Mouse (Mus musculus) right cerebral cortex, postnatal 25 days (tissue): ENCODE measurements around the gene C77080.

Experiments used
- DNase-seq: peaks from one replicate; pipeline ENCODE4 v3.0.0; 2022

The C77080 gene

DNA sequence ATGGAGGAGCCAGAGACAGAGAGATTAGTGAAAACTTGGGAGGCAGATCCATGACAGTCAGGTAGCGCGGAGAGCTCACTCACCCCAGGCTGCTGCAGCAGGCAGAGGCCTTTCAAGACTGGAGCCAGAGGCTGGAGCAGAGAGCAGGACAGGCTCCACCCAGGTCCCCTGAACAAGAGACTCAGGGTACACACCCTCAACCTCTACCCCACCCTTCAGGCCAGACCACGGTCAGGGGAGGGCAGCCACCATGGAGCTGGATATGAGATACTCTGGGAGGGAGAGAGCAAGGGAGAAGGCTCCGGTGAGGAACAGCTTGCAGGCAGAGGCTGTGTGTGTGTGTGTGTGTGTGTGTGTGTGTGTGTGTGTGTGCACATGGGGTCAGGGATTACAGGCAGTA is 5.0 kb upstream of the C77080 start:
- DNase-seq: no peak

DNA sequence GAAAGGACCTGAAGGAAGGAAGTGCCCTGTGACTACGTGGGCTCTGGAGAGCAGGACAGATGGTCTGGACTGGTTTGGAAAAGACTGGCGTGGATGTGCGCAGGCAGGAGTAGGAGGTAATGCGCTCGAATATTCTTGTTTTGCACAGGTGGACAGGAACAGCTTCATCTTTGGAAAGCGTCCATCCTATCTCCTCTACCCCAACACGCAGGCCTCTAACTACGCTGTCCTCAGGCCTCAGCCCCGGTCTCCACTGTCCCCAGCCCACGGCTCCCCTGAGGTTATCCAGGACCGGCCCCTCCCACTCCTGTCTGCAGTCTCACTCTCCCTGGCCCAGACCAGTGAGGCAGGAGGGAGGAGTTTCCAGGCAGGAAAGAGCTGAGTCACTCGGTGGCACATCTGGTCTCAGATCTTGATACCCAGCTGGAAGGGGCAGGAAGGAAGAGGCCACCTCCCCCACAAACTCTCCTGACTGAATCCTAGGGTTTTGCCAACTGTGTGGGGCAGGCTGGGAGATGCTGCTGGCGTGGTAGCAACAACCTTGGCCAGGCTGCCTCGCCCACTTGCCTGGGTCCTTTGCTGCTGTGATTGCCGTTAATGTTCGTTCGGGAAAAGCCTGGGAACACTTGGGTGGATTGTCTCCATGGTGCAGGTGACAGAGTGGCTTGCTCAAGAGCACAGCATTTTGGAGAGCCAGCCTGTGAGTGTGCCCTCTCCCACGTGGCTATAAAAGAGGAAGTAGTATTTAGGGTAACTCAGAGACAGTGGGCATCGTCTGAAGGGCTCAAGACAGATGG is 2.2 kb upstream of the C77080 start:
- DNase-seq: peak; percentile 64

DNA sequence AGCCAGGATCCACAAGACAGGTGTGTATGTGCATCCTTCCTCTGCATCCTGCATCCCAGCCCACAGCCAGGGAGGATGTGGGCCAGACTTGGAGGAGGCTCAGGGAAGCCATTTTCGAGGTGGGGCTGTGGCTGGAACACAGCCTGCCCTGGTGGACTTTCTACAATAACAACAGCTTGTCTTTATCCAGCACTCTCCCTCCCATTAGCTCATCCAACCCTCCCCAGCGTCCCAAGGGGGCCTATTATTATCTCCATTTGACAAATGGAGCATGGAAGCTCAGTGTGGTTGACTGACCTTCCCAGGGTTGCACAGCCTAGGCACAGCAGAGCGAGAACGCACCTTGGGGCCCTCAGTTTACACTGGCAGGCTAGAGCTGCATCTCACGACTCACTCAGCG is 526 bp downstream of the C77080 start:
- no peak for DNase-seq

DNA sequence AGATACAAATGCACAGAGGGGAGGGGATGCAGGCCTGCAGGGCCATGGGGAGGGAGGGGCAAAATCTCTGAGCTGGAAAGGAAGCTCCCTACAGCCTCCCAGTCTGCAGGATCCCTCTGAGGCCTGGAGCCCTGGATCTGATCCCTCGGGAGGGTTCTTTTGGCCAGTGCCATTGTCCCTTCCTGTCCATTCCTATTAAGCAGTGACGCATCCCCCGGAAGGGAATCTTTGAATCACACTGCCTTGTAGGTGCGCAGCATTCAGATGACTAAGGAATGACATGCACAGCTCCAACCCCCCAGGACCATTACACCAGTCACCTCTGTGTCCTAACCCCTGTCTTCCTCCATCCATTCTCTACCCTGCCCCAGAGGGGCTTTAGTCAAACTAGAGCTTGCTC is 2.1 kb downstream of the C77080 start:
- no peak for DNase-seq

DNA sequence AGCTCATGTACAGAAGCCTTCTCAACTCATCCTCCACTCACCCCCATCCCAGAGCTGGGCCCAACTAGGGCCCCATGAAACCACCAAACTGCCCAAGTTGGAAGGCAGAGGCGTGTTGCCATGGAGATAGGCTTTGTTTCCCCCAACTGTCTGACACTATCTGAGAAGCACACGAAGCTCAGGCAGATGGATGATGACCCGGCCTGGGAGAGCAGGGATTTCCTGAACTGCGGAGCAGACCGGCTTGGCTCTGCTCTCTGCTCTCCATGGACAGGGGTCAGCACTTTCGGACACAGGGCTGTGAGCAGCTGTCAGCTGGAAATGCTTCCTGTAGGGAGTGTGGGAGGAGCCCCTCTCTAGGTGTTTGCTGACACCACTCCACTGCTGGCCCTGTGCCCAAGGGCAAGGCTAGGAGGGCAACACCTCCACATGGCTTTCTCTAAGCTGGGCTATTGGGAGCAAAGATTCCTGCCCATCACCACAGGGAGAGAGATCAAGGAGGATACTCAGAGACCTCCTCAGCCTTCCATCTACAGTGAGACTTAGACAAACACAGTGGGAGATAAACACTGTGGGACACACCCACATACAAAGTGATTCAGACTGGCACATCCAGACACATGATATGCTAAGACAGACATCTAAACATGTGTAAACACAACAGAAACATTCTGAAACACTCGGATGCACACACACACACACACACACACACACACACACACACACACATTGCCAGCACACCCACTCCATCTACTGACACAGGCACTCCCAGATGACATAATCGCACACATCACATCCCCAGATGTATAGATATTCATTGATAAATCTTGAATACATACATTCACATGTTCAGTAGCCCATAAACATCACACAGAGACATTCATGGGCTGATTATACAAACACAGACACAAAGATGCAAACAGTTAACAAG is 4.5 kb downstream of the C77080 start:
- no peak for DNase-seq

DNA sequence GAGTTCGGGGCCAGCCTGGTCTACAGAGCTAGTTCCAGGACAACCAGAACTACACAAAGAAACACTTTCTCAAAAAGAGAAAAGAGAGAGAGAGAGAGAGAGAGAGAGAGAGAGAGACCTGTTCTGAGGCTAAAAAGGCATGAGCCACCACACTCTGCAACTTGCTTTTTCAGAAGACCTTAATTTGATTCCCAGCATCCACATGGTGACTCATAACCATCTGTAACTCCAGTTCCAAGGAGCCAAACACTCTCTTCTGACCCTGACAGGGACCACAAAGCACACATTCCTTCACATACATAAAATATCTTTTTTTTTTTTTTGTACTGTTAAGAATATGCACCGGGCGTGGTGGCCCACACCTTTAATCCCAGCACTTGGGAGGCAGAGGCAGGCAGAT is 6.6 kb downstream of the C77080 start:
- DNase-seq: no peak

DNA sequence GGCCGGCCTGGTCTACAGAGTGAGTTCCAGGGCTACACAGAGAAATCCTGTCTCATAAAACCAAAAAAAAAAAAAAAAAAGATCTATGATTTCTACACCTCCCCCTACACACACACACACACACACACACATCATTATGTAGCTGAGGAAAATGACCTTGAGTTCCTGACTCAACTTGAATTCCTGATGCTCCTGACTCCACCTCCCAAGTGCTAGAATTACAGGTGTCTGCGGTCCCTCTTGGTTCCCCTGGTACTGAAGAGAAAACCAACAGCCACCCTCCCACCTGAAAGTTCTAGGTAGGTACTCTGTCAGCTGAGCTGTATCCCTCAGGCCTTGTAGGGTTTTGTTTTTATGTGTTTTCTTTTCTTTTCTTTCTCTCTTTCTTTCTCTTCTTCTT is 8.7 kb downstream of the C77080 start:
- no peak for DNase-seq

DNA sequence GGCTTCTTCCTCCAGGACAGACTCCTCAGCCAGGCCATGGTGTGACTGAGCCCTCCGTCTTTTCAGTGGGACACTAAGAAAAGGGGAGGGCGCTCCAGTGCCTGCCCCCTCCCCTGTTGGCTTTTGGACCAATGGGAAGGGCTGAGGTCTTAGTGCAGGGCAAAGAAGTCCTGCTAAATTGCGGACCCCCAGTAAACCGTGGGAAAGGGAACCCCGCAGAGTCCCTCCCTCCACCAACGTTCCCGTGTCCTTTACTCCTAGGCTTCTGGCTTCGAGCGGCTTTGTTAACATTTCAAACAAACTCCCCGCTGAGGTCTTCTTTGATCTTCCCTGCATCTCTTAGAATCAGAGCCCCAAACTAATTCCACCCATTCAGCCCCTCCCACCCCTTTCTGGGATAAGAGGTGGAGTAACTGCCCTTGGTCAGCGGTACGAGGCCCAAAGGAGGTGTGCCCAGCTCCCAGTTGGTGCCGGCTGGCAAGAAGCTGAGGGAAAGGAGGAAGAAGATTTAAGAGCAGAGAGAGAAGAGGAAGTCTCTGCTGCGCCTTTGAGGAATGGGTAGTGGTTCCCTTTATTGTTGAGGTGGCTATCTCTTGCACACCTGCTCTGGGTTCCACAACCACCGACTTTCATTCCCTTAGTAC is 9.6 kb downstream of the C77080 start:
- DNase-seq: no peak

DNA sequence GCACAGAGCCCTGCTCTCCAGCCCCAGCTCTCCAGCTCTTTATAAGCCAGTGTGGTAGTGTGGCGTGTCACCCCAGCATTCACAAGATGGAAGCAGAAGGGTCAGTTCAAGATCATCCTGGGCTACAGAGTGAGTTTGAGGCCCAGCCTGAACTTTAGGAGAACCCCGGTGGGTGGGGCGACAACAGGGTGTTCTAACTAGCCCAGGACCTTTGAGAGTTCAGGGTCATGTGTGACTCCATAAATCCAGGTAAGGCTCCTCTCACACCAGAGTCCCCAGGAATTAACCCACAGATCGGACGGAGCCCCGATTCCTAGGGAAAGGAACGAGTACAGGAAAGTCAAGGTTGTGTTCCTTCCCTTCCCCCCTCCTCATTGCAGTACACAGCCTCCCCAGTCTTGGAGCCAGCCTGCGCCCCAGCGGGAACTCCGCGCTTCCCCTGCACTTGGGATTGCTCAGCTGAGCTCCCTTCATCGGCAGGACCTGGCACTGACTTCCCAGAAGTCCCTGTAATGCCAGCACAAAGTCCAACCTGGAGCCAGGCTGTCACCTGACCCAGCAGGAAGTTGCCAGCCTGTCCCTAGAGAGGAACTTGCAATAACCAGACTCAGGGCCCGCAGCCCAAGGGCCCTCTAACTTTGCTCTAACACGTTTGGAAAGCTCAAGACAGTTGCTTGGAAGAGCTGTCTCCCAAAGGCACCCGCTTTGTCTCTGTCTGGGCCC is 10.3 kb downstream of the C77080 start:
- DNase-seq: no peak

DNA sequence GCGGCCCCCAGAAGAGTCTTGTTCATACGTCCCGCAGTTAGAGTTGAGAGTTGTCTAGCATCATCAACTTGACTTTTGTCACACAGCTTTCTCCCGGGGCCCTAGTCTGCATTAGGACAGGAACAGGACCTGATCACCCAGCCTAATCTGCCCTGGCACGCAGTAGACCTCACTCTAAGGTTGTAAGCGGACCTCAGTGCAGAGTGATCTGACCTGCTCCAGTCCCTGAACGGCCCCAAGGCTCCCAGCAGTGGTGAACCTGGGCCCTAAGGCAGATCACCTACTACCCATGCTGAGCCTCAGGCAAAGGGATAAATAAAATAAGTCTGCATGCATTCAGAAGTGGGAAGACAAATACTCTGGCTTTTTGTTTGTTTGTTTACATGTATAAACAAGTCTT is 11.9 kb downstream of the C77080 start:
- DNase-seq: no peak

DNA sequence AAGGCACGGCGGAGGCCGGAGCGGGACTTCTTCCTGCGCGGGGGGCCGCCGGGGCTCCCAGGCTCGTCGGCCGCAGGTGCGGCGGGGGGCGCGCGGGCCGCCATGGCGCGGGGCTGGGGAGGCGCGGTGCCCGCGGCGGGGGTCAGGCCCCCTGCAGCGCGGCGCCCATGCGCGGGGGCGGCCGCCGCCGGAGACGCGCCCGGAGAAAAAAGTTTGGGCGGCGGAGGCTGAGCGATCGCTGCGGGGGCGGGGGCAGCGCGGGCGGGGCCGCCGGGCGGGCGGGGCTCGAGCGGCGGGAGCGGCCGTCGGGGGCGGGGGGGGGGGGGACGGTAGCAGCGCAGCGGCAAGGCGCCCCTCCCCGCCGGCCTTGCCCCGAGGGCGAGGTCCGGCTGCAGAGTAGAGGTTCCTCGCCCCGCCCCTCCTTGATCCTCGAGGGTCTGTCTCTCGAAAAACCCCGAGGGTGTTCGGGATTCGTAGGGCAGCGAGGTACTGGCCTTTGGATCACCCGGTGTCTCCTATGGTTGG is 12.9 kb downstream of the C77080 start:
- no peak for DNase-seq

DNA sequence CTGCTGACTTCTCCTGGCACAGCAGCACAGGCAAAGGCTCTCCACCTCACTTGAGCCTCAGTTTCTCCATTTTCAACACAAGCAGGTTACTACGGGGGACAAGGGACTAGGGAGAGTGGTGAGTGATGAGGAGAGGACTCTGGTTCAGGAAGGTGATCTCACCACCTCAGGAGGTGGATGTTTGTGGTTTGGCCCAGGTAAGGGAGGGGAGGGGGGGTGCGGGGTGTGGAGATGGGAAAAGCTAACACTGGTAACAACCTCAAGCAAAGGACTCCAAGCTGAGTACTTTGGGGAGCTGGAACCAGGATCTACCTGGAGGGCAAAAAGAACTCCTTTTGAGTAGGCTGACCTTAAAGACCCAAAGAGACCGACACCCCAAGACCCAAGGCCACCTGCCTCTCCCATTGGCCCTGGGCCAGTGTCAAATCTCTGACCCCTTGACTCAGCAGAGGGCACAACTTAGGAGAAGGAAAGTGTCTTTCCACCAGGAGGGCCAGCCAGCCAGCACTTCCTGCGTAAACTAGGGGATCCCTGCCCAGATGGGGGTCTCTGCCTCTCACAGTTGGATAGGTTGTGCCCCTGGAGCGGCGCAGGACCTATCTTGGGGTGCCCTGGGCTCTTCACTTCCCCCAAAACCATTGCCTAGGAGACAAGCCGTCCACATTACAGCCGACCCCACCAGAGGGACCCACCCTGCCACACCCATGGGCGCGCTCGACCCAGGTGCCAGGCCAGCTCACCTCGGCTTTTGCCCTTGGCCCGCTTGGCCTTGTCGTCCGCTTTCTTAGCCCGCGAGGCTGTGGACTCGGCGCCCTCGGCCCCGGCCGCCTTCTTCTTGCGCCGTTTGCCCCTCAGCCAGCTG is 13.6 kb downstream of the C77080 start:
- no peak for DNase-seq

DNA sequence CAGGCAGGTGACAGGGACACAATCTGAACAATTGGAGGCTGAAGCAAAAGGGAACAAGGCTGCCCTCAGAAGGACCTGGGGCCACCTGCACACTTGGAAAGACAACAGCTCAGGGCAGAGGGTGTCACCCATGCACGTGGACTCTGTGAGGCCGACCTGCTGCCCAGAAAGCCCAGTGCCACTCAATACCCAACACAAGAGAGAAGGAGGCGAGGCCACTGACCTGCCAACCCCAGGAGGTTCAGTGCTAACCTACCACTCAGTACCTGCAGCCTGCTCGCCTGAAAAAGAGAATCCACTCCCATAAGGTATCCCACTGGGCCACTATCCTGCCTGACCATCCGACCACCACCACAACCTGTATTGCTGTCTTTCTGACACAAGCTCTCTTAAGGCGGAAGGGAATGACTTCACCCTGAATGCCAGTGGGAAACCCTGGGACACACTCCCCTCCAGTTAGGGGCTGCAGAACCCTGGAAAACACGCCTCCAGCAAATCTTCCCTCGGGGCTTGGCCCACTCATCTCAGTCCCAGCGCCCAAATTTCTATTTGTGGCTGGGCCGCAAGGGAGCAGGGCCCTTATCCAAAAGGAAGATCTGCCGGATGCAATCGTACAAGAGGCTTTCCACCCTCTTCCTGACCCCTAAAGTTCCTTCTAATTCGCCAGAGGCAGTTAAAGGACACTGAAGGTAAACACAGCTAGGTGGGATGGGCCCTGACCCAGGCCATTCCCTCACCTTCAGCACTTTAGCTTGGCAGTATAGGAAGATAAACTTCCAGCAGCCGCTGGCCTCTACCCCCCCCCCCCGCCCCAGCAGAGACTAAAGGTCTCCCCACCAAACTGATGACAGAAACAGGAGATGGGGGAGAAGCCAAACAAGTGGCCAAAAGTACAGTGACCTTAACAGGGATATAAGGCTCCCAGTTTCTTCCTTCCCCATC is 14.6 kb downstream of the C77080 start:
- no peak for DNase-seq

DNA sequence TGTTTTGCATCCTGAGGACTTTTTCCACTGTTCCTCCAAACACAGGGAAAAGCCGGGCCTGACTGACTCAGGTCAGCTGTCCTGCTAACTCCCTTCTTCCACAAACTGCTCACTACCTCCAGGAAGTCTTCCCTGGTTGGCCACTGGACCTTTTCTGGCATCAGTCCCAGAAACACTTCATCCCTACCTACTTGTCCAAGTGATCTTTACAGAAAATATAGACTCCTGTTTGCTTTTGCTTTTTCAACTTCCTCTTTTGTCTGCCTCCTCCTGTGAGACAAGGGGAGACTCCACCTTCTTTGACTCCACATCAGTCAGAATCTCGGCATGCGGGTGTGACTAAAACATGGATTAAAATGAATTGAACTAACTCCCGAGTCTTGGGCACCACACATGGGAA is 16.4 kb downstream of the C77080 start:
- DNase-seq: no peak

DNA sequence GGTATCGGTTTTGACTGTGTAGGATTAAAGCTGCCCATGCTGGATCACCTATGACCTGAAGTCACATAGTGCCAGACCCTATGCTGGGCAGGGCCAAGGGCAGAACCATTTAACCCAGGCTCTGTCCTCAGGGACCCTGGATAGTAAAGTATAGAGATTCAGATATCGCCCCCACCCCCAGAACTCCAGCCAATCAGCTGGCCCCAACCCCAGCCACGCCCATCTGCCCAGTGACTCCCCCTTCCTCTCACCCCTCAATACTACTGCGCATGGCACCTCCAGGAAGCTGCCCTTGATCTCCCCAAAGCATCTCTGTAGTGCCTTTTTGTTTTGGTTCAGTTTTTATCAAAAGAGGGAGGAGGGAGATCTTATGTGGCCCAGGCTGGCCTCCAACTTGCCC is 18.4 kb downstream of the C77080 start:
- no peak for DNase-seq

DNA sequence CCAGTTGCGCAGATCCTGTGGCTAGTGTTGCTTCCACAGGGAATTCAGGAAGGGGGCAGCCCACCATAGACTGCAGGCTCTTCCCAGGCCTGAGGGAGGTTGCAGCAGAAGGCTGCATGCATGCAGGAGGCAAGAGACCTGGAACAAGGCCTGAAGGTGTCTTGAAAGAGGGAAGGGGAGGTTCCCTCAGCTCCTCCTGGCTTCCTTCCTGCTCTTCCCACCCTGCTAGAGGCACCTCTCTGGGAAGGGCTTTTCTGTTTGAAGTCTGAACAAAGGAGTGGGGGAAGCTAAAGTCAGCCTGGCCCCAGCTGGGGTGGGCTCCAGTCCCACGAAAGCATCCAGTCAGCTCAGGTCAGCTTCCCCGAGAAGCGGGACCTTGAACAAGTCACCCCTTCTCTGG is 18.9 kb downstream of the C77080 start:
- no peak for DNase-seq

DNA sequence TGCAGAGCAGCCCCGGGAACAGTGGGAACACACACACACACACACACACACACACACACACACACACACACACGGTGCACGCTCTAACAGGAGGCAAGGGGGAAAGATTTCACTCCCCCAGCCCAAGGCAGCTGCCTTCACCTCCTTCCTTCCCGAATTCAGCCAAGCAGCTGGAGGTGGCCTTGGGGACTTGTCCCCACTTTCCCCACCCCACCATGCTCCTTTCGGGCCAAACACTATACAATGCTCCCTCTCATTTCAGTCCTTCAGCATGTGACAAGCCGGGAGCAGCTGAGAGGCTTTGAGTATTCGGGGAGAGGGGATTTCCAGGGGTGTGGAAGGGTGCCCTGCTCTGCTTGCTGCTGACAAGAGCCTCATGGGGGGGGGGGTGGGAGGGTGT is 19.3 kb downstream of the C77080 start:
- no peak for DNase-seq

DNA sequence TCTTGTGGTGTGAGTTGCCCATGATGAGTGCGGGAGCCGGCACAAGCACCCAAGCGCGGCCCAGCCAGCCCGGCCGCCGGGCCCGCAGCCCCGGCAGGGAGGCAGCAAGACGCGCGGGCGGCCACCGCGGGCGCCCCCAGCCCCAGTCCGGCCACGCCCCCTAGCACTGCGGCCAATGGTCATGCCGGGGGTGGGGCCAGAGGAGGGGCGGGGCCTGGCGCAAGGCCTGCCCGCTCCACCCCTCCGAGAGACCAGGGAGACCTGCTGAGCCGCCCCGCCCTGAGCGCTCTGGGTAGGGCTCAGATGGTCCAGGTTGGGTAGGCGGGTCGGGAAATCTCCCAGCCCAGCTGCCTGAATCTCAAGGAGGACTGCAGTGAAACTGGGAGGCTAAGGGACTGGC is 22.1 kb downstream of the C77080 start:
- peak; percentile 87 for DNase-seq

DNA sequence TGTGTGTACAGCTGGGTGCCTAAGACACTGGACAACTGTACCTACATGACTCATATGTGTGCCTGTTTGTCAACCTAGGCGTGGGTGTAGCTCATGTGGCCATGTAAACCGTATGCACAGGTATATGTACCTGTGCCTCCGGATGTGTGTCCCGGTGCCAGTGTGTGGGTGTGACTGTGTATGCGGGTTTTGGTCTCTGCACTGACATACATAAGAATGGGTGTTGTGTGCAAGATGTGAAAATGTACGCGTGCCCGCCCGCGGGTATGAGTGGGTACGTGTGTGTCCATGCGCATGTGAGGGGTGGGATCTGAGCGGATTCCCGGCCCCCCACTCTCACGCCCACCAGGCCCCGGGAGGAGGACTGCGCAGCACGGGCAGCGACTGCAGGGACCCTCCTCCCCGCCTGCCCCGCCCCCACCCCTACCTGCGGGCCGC is 22.6 kb downstream of the C77080 start:
- no peak for DNase-seq

DNA sequence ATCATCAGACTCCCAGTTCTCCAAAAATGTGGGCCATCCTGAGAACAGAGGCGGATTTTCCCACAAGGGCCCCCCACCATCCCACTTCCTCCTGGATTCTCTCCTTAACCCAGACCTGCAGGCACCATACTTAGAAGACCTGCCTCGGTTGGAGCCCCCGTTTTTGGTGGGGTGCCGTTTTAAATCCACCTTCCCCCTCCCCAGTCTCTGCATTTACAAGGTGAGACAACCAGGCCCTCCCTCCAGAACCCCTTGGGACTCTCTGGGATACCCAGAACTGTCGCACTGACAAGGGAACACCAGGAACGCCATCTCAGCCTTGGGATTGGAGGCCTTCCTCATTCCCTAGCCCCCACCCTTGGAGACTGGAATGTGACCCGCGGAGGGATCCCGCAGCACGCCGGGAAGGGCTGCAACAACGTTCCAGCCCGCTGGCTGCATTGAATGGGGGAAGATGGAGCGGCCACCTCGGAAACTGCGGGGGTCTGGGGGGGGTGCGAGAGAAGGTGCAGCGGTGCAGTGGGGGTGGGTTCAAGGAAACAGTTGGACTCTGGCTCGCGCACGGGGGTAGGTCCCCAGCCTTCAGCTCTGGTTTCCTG is 23.3 kb downstream of the C77080 start:
- no peak for DNase-seq
